Mouse (Mus musculus): ENCODE results near the gene Nkpd1. TPM values are rescaled to one million over a fixed set of nuclear protein-coding genes. Genes with fewer than 3 reads are reported as not detected.

Nkpd1 gene
- total and polyA plus RNA-seq, 3 experiments: 1.1 to 2.1 (median 1.9) TPM

GRCm38 (mm10) chr7:19554168-19554567 lies 36.5 kb downstream of the Nkpd1 start:
- Histone ChIP-seq H3K27ac (ENCODE audit: insufficient read depth, low read depth) (no peak overlapping the region), H3K36me3 (replicated peaks in 1 of 2; ENCODE audit: control insufficient read depth in 1 of 2, insufficient read depth in 1 of 2, low read length in 1 of 2) (peaks cover 34 to 92% of the 10 kb centered on the region in 2 experiments), H3K4me1 (ENCODE audit: control insufficient read depth in 1 of 2, insufficient read depth in 2 of 2) (peaks cover 1 to 17% of the 10 kb centered on the region in 2 experiments; a peak in 3 of 4 replicates), H3K4me3 (replicated peaks in 1 of 3; ENCODE audit: low read depth in 2 of 3, low read length in 2 of 3, poor library complexity in 1 of 3) (no peak overlapping the region), H3K9me3 (replicated peaks; ENCODE audit: low read length) (no peaks in the 10 kb centered on the region), H3K4me2 (ENCODE audit: insufficient read depth, low read depth, poor library complexity, severe bottlenecking) (no peak overlapping the region), H3K9ac (ENCODE audit: insufficient read depth, low read depth) (no peak overlapping the region), H3K27me3 (replicated peaks) (no peaks in the 10 kb centered on the region), H3K79me2 (replicated peaks; ENCODE audit: control insufficient read depth, extremely low read depth, insufficient read depth, poor library complexity, severe bottlenecking) (peaks cover 43% of the 10 kb centered on the region)
- DNase-seq (ENCODE audit: extremely low read depth): no peak
- dilution Hi-C loops (cut with MboI; ENCODE audit: extremely low pct_ligation_motif_present, extremely low pct_unique_long_range_greater_than_20kb, low sequenced_read_pairs) (no loop called here), in situ Hi-C loops (cut with MboI; ENCODE audit: low pct_ligation_motif_present, low pct_unique_long_range_greater_than_20kb, low sequenced_read_pairs) (loop anchor here (25.0 kb wide), 1 partner anchor 142 kb away; the partner anchor contains the start of genes Ckm and Klc3)
- TF ChIP-seq CHD2 (IDR thresholded peaks at IDR 0.05; ENCODE audit: low read length) (no peak), ELF1 (IDR thresholded peaks at IDR 0.05; ENCODE audit: low read depth, low read length) (no peak), NRF1 (IDR thresholded peaks at IDR 0.05; ENCODE audit: low read depth, low read length) (no peak), RAD21 (IDR thresholded peaks at IDR 0.05; ENCODE audit: low read depth, low read length) (no peak), MYC (IDR thresholded peaks at IDR 0.05; ENCODE audit: low read depth, low read length) (no peak), ZC3H11A (IDR thresholded peaks at IDR 0.05; ENCODE audit: low read depth, low read length) (no peak), JUN (IDR thresholded peaks at IDR 0.05; ENCODE audit: insufficient read depth, low read depth, low read length) (no peak), KAT2A (IDR thresholded peaks at IDR 0.05; ENCODE audit: insufficient replicate concordance, low read length) (no peak), MXI1 (IDR thresholded peaks at IDR 0.05; ENCODE audit: low read depth, low read length) (no peak), ZMIZ1 (IDR thresholded peaks at IDR 0.05; ENCODE audit: low read depth, low read length) (no peak), PAX5 (IDR thresholded peaks at IDR 0.05; ENCODE audit: low read length) (no peak), CTCF (conservative IDR thresholded peaks at IDR 0.05 in 1 of 2, IDR thresholded peaks at IDR 0.05 in 1 of 2; ENCODE audit: low read depth in 2 of 2, low read length in 2 of 2) (no peak), NELFE (IDR thresholded peaks at IDR 0.05; ENCODE audit: low read depth, low read length) (no peak), POLR2A (IDR thresholded peaks at IDR 0.05; ENCODE audit: low read depth, low read length) (no peak), E2F4 (IDR thresholded peaks at IDR 0.05; ENCODE audit: insufficient replicate concordance, low read depth, low read length) (no peak), POLR2AphosphoS2 (IDR thresholded peaks at IDR 0.05; ENCODE audit: low read depth, low read length) (no peak), UBTF (IDR thresholded peaks at IDR 0.05; ENCODE audit: low read depth, low read length) (no peak), TCF12 (IDR thresholded peaks at IDR 0.05; ENCODE audit: low read depth, low read length) (no peak)

DNA sequence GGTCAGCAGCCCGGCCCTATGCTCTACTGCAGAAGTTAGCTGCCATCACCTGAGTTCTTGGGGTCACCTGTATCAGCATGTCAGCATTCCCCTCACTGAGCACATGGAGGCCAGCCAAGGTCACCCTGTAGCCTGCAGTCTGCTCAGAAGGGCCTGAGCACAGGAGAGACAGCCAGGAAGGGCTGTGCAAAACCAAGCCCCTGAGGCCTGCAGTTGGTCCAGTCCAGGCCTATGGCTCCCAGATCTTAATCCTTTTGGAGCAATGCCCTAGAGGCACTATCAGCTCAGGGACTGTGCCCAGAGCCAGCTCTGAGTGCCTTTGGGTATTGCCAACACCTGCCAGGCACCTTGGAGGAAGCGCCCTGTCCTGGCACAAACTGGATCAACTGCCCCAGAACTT lies 39.4 kb downstream of the Nkpd1 start:
- Histone ChIP-seq H3K4me1 (ENCODE audit: control insufficient read depth in 1 of 2, insufficient read depth in 2 of 2) (peaks cover 8 to 35% of the 10 kb centered on the region in 2 experiments), H3K27ac (ENCODE audit: insufficient read depth, low read depth) (no peak overlapping the region), H3K36me3 (replicated peaks in 1 of 2; ENCODE audit: control insufficient read depth in 1 of 2, insufficient read depth in 1 of 2, low read length in 1 of 2) (peaks cover 31 to 75% of the 10 kb centered on the region in 2 experiments), H3K79me2 (replicated peaks; ENCODE audit: control insufficient read depth, extremely low read depth, insufficient read depth, poor library complexity, severe bottlenecking) (peaks cover 58% of the 10 kb centered on the region), H3K4me3 (replicated peaks in 1 of 3; ENCODE audit: low read depth in 2 of 3, low read length in 2 of 3, poor library complexity in 1 of 3) (no peak overlapping the region), H3K9ac (ENCODE audit: insufficient read depth, low read depth) (no peak overlapping the region), H3K4me2 (ENCODE audit: insufficient read depth, low read depth, poor library complexity, severe bottlenecking) (no peak overlapping the region), H3K9me3 (replicated peaks; ENCODE audit: low read length) (no peaks in the 10 kb centered on the region), H3K27me3 (replicated peaks) (no peaks in the 10 kb centered on the region)
- dilution Hi-C loops (cut with MboI; ENCODE audit: extremely low pct_ligation_motif_present, extremely low pct_unique_long_range_greater_than_20kb, low sequenced_read_pairs): no loop called here
- in situ Hi-C loops (cut with MboI; ENCODE audit: low pct_ligation_motif_present, low pct_unique_long_range_greater_than_20kb, low sequenced_read_pairs): loop anchor here (25.0 kb wide), 1 partner anchor 145 kb away; the partner anchor contains the start of genes Ckm and Klc3
- TF ChIP-seq POLR2A (IDR thresholded peaks at IDR 0.05; ENCODE audit: low read depth, low read length): no peak
- TF ChIP-seq MAX (IDR thresholded peaks at IDR 0.05; ENCODE audit: low read length): no peak
- TF ChIP-seq UBTF (IDR thresholded peaks at IDR 0.05; ENCODE audit: low read depth, low read length): no peak
- TF ChIP-seq MAFK (IDR thresholded peaks at IDR 0.05; ENCODE audit: insufficient replicate concordance, low read length): no peak
- TF ChIP-seq E2F4 (IDR thresholded peaks at IDR 0.05; ENCODE audit: insufficient replicate concordance, low read depth, low read length): no peak
- TF ChIP-seq ELF1 (IDR thresholded peaks at IDR 0.05; ENCODE audit: low read depth, low read length): no peak
- no peak for TF ChIP-seq MYC (IDR thresholded peaks at IDR 0.05; ENCODE audit: low read depth, low read length)
- no peak for TF ChIP-seq PAX5 (IDR thresholded peaks at IDR 0.05; ENCODE audit: low read length)
- TF ChIP-seq USF1 (IDR thresholded peaks at IDR 0.05; ENCODE audit: low read depth, low read length): no peak
- TF ChIP-seq MEF2A (IDR thresholded peaks at IDR 0.05; ENCODE audit: borderline replicate concordance, low read depth, low read length): no peak
- TF ChIP-seq GABPA (IDR thresholded peaks at IDR 0.05; ENCODE audit: insufficient replicate concordance, low read depth, low read length): no peak
- TF ChIP-seq CTCF (conservative IDR thresholded peaks at IDR 0.05 in 1 of 2, IDR thresholded peaks at IDR 0.05 in 1 of 2; ENCODE audit: low read depth in 2 of 2, low read length in 2 of 2): no peak
- TF ChIP-seq ETS1 (conservative IDR thresholded peaks at IDR 0.05; ENCODE audit: low read depth, low read length): no peak
- no peak for TF ChIP-seq JUN (IDR thresholded peaks at IDR 0.05; ENCODE audit: insufficient read depth, low read depth, low read length)
- TF ChIP-seq NELFE (IDR thresholded peaks at IDR 0.05; ENCODE audit: low read depth, low read length): no peak
- TF ChIP-seq IRF4 (IDR thresholded peaks at IDR 0.05; ENCODE audit: low read depth, low read length): no peak
- TF ChIP-seq HCFC1 (IDR thresholded peaks at IDR 0.05; ENCODE audit: low read depth, low read length): no peak
- TF ChIP-seq ZC3H11A (IDR thresholded peaks at IDR 0.05; ENCODE audit: low read depth, low read length): no peak
- no peak for DNase-seq (ENCODE audit: extremely low read depth)

All from CH12.LX (cell line).